Mouse (Mus musculus) layer of hippocampus, postnatal 10 days (tissue): Measurements from ENCODE around the gene Mettl26. TPM values are rescaled to one million over a fixed set of nuclear protein-coding genes. Genes with fewer than 3 reads are reported as not detected.
"Not testable (repeated sequence)": the region's sequence is repeated elsewhere in the genome, so short reads cannot be mapped to it uniquely, and the experiment has no call there.

ENCODE experiments used
- DNase-seq, 2 experiments: peaks; one replicate each; pipeline ENCODE4 v3.0.0; 2021; ENCODE audit warnings: low spot score in 2 of 2
- total RNA-seq, 2 experiments: library from RNA; stranded (reverse); gene quantifications; 2 replicates each; pipeline ENCODE4 v1.2.3; 2021

The Mettl26 gene
- total RNA-seq, 2 experiments from 2014 or later = 31.7 to 32.7 TPM

DNA sequence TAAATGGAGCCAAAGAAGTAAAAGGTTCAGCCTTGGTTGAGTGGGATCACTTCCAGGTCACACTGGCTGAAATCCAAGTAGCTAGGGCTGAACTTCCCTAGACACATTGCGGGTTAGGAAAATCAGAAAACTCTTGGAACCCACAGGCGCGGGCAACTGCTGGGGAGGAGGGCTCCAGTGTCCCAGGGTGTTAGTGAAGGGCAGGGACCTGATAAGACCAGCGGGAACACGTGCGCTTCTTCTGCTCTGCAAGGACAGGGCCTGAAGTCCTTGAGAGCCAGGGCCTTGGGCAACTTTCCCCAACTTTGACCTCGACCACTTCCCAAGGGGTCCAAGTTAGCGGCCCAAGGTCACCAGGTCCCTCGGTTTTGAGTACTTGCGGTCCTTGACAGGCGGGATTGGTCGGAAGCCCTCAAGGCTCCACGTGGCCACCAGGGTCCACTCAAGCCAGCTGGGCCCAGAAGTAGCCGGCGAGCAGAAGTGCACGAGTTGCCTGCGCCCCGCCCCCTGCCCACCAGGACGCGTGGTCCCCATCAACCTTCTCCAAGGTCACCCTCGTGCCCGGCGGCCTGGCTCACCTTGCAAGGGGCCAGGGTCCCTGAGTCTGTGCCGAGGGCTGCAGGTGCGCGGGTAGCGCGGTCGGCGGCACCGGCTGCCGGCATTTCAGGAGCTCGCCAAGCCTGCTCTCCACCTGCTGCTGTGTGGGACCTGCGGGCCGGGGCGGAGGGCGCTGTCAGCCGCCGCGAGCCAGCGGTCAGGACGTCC is 6.9 kb upstream of the Mettl26 start:
- DNase-seq = peak; percentile 50 to 63

DNA sequence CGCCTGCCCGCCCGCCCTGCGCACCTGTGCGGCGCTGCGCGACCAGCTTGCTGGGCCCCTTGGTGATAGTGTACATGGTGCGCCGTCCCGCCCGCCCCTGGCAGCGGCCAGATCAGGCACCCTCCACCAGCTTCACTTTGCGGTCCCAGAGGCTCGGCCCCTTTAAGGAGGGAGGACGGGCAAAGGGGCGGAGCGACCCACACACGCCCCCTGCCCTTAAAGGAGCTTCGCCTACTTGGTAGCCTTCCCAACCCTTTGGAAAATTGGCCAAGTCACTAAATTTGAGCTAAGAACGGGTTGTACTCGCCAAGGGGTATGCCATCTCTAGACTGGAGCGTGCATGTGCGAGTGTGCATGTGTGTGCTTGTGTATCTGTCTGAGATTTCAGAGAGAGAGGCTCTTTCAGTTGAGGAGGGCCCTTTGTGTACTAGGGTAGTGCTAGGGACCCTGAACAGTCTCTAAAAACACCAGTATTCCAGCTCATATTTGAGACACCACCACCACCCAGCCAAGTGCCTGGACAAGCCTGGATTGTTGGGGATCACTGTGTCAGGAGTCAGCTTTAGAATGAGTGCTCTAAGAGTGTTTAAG is 6.2 kb upstream of the Mettl26 start, which contains the start of gene Mcrip2:
Gene Mcrip2, minus strand, starts transcription at position 164 of the 591 bp plus-strand sequence.
- DNase-seq = peak; percentile 72 to 82

DNA sequence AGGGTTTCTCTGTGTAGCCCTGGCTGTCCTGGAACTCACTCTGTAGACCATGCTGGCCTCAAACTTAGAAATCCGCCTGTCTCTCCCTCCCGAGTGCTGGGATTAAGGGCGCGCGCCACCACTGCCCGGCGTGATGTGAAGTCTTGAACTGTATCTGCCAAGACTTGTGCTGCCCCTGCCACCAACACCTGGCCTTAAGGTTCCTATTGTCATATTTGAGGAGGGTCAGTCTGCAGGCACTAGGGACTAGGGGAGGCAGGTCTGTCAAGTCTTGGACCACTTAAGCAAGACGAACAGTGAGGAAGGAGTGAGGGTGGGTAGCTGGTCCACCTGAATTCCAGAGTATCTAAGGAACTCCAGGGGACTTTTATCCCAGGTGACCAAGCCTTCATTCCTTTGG is 5.4 kb upstream of the Mettl26 start:
- no peak for DNase-seq

DNA sequence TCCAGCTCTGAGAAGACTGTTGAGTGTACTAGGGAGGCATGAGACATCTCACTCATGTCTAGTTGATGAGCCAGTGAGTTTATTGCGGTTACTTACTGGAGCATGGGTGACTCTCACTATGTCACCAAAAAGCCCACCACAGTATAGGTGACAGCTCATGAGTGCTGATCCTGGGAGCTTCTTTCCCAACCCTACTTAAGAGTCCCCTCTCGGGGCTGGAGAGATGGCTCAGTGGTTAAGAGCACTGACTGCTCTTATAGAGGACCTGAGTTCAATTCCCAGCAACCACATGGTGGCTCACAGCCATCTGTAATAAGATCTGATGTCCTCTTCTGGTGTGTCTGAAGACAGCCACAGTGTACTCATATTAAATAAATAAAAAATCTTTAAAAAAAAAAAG is 4.9 kb upstream of the Mettl26 start:
- no peak for DNase-seq

DNA sequence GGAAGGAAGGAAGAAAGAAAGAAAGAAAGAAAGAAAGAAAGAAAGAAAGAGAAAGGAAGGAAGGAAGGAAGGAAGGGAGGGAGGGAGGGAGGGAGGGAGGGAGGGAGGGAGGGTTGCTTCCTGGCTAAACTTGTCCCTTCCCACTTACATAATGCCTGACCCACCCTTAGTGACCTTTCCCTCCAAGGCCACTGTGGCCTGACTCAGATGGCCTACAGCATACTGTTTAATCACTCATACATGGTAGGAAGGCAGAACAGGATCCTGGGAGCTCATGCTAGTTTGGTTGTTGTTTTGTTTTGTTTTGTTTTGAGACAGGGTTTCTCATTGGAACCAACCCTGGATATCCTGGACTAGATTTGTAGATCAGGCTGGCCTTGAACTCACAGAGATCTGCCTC is 3.3 kb upstream of the Mettl26 start:
- not testable (repeated sequence) for DNase-seq

DNA sequence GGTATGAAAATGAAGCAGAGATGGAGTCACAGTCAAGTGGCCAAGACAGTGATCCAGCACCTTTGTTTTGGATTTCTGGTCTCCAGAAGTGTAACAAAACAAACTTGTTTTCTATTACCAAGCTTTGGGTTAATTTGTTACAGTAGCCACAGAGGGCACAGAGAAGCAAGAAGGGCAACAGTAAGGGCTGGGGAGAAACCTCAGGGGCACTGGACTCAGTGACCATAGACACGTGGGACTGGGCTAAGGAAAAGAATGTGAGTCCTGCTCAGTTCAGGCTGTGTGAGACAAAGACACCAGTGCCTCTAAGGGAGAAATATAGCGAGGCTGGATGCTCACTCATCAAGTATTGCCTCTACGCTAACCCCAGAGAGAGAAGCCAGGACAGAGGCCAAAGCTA is 2.2 kb upstream of the Mettl26 start:
- no peak for DNase-seq

DNA sequence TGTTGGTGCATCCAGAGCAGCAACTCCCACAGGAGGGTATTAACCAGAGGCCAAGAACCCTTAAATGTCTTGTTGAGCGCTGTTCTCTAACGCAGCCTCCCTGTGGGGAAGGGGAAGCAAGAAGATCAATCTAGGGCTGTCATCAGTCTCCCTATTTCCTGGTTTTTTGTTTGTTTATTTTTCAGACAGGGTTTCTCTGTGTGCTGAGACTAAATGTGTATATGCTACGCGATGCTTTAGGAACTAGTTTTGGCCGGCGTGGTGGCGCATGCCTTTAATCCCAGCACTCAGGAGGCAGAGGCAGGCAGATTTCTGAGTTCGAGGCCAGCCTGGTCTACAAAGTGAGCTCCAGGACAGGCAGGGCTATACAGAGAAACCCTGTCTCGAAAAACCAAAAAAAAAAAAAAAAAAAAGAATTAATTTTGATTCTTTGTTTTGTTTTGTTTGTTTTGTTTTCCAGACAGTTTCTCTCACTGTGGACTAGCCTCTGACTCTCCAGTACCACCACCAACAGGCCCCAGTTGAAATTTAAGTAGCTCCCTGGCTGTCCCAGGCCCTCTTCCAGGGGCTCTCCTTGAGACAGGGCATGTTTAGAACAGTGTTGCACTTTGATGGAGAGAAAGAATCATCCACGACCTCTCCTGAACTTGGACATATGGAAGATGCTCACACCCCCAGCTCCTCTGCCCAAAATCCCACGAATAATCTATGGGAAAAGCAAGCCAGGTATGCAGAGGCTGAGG is 1.3 kb upstream of the Mettl26 start:
- no peak for DNase-seq

DNA sequence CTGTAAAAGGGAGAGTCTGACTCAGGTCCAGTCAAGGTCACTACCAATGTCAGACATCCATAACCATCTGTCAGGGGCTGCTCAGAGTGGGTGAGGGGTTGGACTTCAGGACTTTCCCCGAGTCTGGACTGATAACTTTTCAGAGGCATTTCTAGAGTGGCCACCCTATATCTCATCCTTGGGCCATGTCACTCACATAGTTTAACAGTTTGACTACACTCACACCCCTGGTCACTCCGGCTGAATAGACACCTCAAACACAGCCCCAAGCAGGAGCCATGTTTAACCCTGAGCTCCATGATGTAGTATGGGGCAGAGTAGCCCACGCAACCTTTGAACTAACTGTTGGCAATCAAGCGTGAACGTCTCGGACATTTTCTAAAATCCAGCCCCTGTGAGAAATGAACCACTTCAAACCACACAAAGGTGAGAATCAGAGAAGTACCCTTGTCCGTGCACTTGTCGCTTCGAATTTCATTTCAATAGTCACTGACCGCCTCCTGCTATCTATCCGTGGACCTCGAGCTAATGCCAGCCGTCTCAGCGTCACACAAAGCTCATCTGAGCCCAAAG is 640 bp upstream of the Mettl26 start:
- DNase-seq = no peak

DNA sequence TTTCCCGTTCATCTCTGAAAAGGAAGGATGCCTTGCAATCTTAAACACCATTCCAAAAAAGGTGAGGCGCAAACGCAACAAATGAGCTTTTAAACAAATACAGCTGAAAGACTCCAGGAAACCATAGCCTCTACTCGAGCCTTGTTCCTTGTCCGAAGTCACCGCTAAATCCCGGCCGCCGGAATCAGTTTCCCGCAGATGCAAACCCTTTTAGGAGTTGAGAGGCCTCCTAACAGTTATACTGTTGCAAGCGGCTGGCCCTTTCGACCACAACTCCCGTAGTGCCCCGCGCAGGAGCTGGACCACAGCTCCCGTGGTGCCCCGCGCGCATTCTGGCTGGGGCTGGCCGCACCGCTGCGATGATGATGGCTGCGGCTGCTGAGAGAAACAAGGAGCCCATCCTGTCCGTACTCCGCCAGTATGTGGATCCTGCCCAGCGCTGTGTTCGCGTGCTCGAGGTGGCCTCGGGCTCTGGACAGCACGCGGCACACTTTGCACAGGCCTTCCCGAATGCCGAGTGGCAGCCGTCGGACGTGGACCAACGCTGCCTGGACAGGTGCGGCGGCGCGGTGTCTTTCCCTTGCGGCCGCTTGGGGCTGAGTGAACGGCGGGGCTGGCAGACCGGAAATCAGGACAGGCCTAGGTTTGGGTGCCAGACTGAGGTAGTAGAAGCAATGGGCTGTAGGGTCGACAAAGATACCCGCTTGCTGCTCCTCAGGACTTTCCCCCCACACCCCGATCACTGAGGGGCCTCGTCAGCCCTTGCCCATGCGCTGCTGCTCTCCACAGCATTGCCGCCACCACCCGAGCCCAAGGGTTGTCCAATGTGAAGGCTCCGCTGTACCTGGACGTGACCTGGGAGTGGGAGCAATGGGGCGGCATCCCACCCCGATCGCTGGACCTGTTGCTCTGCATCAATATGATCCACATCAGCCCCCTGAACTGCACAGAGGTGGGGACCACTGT is 580 bp downstream of the Mettl26 start:
- peak; percentile 90 to 91 for DNase-seq

DNA sequence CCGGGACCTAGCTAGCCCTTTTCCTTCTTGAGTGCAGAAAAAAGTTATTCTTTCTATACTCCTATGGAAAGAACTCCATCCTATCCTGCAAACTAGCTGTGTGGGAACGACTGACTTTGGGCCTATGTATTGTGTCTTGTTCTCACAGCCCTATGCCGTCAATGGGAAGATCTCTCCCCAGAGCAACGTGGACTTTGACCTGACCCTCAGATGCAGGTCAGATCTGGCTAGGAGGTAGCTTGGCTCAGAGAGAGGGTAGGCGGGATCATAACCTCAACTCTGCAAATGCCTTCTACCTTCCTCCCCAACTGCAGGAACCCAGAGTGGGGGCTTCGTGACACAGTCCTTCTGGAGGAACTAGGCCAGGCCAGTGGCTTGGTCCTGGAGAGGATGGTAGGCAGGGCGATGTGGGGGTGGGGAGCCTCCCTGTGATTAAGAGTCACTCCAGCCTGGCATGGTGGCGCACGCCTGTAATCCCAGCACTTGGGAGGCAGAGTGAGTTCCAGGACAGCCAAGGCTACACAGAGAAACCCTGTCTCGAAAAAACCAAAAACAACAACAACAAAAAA is 1.6 kb downstream of the Mettl26 start:
- DNase-seq = no peak

DNA sequence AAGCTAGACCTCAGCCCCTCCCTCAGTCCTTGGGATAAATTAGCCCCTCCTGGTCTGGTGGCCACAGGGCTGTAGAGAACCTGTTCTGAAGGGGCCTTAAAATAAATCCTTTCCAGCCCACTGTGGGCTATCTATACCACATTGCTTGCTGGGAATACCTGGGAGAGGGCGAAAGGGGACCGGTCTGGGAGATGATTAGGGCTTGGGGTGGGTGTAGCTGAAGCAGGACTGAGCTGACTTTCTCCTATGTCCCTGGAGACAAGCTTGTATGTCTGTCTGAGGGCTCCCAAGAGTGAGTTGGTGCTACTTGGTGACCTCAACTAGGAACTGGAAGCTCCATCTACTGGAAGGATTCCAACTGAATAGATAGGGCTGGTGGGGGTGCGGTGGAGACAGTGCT is 2.2 kb downstream of the Mettl26 start:
- no peak for DNase-seq

DNA sequence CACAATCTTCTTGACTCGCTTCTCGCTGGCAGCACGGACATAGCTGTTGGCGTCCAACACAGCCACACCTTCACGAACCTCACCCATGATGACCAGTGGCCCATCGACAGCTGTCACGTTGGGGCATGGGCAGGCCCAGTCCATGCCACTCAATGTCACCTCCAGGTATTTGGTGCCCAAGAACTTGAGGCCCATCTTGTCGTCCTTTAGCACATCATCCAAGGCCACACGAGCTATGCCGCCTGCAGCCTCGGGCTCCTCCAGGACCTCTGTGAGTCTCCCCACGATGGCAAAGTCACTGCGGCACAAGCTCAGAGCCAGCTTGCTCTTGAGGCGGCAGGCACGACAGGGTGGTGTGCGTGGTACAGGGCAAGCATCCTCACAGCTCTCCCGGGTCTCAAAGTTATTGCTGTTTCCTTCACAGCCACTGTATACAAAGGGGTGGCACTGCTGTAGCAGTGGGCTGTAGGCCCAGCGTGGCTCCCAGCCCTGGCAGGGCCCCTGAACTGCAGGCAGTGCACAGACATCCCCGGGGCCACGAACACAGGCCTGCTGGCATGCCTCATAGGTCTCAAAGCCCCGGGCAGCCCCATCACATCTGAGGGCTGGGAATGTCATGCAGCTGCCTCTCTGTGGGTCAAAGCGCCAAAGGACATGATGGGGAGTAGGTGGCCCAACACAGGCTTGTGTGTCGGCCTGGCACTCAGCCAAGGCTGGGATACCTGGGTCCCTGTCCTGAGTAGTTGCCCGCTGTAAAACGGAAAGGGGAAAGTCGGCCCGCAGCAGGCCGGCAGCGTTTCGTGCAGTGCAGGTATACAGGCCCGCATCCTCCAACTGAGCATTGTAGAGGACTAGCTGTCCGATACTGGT is 3.1 kb downstream of the Mettl26 start:
- no peak for DNase-seq

DNA sequence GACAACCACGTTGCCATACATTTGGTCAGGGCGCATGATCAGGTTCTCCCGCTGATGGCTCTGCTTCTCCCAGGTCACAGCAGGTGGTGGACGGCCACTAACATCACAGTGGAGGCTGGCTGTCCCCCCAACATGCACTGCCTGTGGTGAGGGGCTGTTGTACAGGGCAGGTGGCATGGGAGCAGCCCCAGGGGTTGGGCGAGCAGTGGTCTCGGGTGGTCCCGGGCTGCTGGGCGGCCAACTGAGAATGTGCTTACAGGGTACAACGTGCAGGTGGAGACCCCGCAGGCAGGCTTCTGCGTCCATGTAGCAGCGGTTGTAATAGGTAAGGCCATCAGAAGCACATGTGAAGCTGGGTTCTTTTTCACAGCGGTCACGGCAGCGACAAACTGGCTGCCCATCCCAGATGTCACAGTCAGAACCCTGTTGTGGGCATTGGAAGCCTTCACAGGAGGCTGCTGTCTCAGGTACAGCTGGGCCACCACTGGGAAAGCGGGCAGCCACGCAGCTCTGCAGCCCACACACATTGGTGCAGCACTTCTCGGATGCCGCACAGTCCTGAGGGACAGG is 3.8 kb downstream of the Mettl26 start:
- DNase-seq = no peak

DNA sequence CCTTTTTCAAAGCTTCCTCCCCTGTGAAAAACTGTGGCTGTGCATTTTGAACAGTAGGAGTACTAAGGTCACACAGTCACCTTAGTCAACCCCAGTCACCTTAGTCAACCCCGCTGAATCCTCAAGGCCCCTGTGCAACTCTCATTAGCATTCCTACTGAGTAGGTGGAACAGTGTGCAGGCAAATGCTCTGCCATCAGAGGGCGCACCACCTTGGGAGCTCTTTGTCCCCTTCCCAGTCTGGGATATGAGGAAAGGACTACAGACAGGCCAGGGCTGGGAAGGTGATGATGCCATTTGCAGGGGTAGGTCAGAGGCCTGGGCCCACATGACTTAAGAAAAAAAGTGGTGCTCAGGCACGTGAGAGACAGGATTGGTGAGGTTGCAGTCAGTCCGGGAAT is 4.4 kb downstream of the Mettl26 start:
- peak; percentile 64 to 65 for DNase-seq

DNA sequence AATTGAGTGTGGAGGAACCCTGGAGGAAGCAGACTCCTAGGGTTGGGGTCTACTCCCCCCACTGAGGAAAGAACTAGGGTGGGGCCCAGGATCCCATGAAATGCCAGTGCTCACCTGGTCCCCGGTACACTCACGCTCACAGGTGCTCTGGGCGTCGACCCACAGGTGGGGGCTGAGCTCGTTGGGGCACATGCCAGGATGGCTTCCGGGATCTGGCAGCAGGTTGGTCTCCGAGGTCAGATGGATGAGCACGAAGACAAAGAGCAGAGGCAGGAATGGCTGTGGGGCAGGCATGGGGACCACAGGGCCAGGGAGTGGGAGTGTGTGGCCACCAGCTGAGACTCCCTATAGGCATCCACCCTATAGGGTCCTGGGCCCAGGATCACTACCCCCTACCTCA is 4.9 kb downstream of the Mettl26 start:
- no peak for DNase-seq

DNA sequence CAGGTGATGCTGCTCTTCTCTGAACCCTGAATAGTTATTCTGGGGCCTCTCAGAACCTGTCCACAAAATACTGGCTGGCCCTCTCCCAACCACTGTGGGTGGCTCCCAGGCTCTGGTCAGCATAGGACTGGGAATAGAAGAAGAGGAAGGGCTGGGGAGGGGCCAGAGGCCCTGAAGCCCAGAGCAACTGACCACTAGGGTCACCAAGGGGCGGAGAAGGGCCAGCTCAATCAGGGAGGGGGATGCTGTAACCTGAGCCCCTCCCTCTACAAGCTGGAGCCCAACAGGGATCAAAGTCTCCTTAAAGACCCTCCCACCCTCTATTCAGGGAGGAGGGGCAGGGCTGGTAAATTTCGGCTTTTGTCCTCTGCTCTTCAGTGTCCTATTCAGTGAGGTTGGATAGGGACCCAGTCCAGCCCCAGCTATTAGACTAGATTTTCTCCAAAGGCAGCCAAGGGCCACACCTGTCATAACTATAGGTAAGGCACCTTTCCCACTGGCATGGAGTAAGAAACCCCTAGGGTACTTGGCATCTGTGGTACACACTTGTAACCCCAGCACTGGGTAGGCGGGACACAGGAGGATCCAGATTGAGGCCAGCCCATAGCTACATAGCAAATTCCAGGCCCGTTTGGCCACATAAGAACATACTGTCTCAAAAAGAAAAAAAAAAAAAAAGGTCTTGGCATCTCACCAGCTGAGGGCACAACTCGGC is 5.5 kb downstream of the Mettl26 start, which contains the start of gene Wfikkn1:
Gene Wfikkn1, minus strand, starts transcription at position 663 of the 715 bp plus-strand sequence.
- DNase-seq = no peak

DNA sequence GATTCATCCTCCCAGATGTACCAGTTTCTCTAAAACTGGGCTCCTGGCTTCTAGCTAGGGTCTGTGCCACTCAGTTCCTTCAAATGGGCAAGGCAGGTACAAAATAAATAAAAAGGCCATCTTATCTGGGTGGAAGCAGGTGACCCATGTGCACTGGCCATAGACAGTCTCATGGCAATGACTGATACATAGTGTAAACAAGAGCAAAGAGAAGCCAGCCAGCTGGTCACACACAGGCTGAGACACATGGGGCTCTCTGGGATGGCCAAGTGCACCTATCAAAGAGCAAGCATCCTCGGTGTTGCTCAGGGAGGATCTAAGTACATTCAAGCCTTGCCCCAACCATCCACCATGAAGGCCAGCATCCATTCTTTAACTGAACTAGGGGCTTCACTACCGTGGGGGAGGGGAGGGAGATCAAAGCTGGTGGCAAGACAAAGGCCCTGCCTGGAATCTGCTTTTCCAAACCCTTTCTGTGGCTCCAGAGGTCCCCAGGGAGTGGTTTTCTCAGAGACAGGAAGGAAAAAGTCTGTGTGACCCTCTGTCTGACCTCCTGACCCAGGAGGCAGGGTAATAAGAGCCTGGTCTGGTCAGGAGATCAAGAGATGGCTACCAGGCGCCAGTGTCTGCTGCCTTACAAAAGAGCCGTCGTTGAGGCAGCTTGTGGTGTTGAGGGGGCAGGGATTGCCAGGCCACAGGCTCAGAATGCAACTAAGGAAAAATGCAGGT is 6.2 kb downstream of the Mettl26 start:
- no peak for DNase-seq

DNA sequence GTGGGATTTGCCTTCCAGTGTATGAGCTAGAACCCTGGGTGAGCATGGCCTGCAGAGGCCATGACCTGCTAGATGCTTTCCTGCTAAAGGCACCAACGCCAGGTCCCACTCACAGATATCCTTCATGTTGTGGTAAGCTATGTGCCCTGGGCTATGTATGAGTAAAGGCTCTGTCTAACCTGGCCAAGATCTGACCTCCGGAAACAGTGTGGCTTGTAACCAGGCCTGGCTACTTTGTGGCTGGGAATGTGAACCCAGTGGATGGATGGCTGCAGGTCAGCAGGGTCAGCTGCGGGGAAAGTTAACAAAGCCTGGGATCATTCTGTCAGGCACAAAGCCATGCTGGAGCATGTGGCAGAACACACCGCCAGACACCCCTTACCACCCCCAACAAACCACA is 6.8 kb downstream of the Mettl26 start:
- DNase-seq = no peak
